Mouse (Mus musculus): ENCODE data around the gene Triobp. TPM values are rescaled to one million over a fixed set of nuclear protein-coding genes. Genes with fewer than 3 reads are reported as not detected.

Gene Triobp
- total RNA-seq, 2 experiments from 2014 or later: 36.7 to 40.3 TPM

DNA sequence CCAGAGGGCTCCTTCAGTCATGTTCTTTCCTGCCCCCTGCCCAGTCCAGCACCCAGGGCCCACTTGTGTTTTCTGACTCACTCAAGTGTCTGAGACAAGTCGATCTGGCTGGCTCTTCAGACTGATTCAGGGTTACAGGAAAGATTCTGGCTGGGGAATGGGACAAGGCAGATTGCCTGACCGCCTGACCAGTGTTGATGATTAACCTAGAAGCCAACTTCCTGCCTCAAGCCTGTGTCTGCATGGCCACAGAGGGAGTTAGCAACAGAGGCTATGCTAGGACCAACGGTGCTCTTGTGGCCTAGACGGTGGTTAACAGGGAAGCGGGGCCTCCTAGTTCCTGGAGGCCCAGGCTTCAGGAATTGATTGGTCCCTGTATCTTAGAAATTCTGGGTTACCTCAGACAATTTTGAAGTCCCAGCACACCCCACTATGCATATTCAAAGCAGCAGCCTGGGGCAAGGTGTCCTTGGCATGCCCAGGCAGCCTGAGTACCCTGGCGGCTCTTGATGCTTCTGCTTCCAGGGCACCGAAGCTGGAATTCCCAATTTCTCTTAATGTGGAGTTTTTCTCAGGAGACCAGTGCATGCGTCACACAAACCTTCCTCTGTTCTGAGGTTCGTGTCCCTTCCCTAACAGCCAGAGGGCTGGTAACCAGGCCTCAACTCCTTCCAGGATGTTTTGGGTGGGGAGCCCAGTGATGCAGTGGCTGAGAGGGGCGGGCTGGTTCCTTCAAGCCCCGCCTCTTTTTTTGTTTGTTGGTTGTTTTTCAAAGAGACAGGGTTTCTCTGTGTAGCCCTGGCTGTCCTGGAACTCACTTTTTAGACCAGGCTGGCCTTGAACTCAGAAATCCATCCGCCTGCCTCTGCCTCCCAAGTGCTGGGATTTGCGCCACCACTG, 104.2 kb downstream of the Triobp start:
- DNase-seq: no peak
- intact Hi-C loops (cut with DNase I): no loop called here

DNA sequence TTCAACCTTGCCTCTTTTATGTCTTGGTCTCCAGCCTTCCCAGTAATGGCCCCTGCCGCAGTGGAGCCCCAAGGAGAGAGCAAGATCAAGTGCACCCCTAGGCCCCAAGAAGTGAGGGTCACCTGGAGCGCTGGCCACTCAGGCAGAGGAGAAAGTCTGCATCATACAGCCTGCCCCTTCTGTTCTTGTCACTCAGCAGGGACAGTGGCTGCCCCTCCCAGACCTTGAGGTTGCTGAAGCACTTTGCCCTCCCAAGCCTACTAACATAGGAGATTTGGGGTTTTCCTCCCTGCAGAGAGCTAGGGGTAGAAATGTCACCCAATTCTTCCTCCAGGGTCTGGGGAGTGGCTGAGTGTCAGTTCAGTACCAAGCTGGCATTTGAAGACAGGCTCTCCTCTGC, 104.8 kb downstream of the Triobp start:
- DNase-seq: no peak
- intact Hi-C loops (cut with DNase I): no loop called here

Small RNAs within 50 kb of the gene (microRNA-seq; reads per million reads assigned to microRNA genes)
- 0 to 3.4 reads per million in 2 experiments for gene Mir6956 (ENCODE audit: borderline number of aligned reads in 2 of 2)

Other genes starting within 250 kb of the Triobp start
- 1 to 10 TPM in 1 of 2 experiments, under 1 TPM in 1; 0.75 to 1.5 TPM for gene Elfn2, start 229.0 kb upstream of the Triobp start, total RNA-seq (2021)
- gene Mfng, start 174.2 kb upstream of the Triobp start, total RNA-seq (2021): 10 to 100 TPM; 11.2 to 11.8 TPM
- gene Card10, start 144.7 kb upstream of the Triobp start, total RNA-seq (2021): 10 to 100 TPM; 15.4 to 19.0 TPM
- 10 to 100 TPM; 37.6 to 47.6 TPM for gene Cdc42ep1, start 105.1 kb upstream of the Triobp start, total RNA-seq (2021)
- under 1 TPM in 1 of 2 experiments, not detected in 1; 0.56 TPM for gene Lgals2, start 92.2 kb upstream of the Triobp start, total RNA-seq (2021)
- 10 to 100 TPM; 40.3 to 43.2 TPM for gene Gga1, start 70.5 kb upstream of the Triobp start, total RNA-seq (2021)
- gene Gm49510, start 48.1 kb upstream of the Triobp start, total RNA-seq (2021): not detected
- gene Sh3bp1, start 48.0 kb upstream of the Triobp start, total RNA-seq (2021): 1 to 10 TPM; 5.8 to 6.5 TPM
- under 1 TPM; 0.60 to 0.78 TPM for gene Pdxp, start 33.8 kb upstream of the Triobp start, total RNA-seq (2021)
- 100 to 1,000 TPM; 180 to 208 TPM for gene Lgals1, start 21.0 kb upstream of the Triobp start, total RNA-seq (2021)
- 10 to 100 TPM; 14.2 to 16.2 TPM for gene Nol12, start 12.8 kb upstream of the Triobp start, total RNA-seq (2021)
- 100 to 1,000 TPM in 1 of 2 experiments, 10 to 100 TPM in 1; 79.2 to 117 TPM for gene H1f0, start 80.7 kb downstream of the Triobp start, total RNA-seq (2021)
- not detected for gene Galr3, start 94.2 kb downstream of the Triobp start, total RNA-seq (2021)
- gene Ankrd54, start 115.2 kb downstream of the Triobp start, total RNA-seq (2021): 1 to 10 TPM; 7.7 to 8.1 TPM
- gene Eif3l, start 127.5 kb downstream of the Triobp start, total RNA-seq (2021): 10 to 100 TPM; 71.6 to 72.7 TPM
- 10 to 100 TPM; 39.0 to 50.1 TPM for gene Micall1, start 161.2 kb downstream of the Triobp start, total RNA-seq (2021)
- gene Polr2f, start 193.3 kb downstream of the Triobp start, total RNA-seq (2021): 100 to 1,000 TPM; 132 to 146 TPM
- 1 to 10 TPM; 1.3 to 2.8 TPM for gene 1700088E04Rik, start 193.5 kb downstream of the Triobp start, total RNA-seq (2021)
- gene Sox10, start 217.5 kb downstream of the Triobp start, total RNA-seq (2021): 1 to 10 TPM; 1.4 to 1.6 TPM

All from heart, postnatal 36 days (tissue).